Mouse (Mus musculus) forebrain, embryonic 14.5 days (tissue): ENCODE results near the gene Kcnj3. TPM values are rescaled to one million over a fixed set of nuclear protein-coding genes. Genes with fewer than 3 reads are reported as not detected.

ENCODE experiments used
- ATAC-seq: fragments of 200-750 bp; cut with Nextera tagmentation; 2 replicates; pipeline ENCODE4 v1.8.0; 2017; ENCODE audit warnings: mild to moderate bottlenecking, moderate library complexity
- DNase-seq: peaks from one replicate; pipeline ENCODE4 v3.0.0-alpha.2; 2015; ENCODE audit warnings: low spot score
- H3K27ac ChIP-seq: fragments of 300-500 bp; sonication (generic); 2 replicates; pipeline ENCODE4 v1.5.1; 2014; ENCODE audit warnings: low read depth, mild to moderate bottlenecking, control low read depth, low read length, moderate library complexity
- H3K27me3 ChIP-seq: fragments of 300-500 bp; sonication (generic); replicated peaks from 2 replicates; pipeline ENCODE4 v1.6.1; 2014; ENCODE audit warnings: low read length, control low read depth, mixed read lengths; ENCODE audit not compliant: control insufficient read depth, insufficient read depth
- H3K36me3 ChIP-seq: fragments of 300-500 bp; sonication (generic); 2 replicates; pipeline ENCODE4 v1.6.1; 2014; ENCODE audit warnings: low read length, control low read depth; ENCODE audit not compliant: control insufficient read depth, insufficient read depth
- H3K4me1 ChIP-seq: fragments of 300-500 bp; sonication (generic); 2 replicates; pipeline ENCODE4 v1.6.1; 2014; ENCODE audit warnings: antibody characterized with exemption, low read length, control low read depth; ENCODE audit not compliant: control insufficient read depth, insufficient read depth
- H3K4me2 ChIP-seq: fragments of 300-500 bp; sonication (generic); 2 replicates; pipeline ENCODE4 v1.6.1; 2014; ENCODE audit warnings: mild to moderate bottlenecking, control low read depth, low read length
- H3K4me3 ChIP-seq: fragments of 300-500 bp; sonication (generic); 2 replicates; pipeline ENCODE4 v1.5.1; 2014; ENCODE audit warnings: low read depth, low read length, control low read depth
- H3K9ac ChIP-seq: fragments of 300-500 bp; sonication (generic); 2 replicates; pipeline ENCODE4 v1.6.1; 2014; ENCODE audit warnings: mild to moderate bottlenecking, low read length, control low read depth, moderate library complexity
- H3K9me3 ChIP-seq: fragments of 300-500 bp; sonication (generic); replicated peaks from 2 replicates; pipeline ENCODE4 v1.6.1; 2016; ENCODE audit warnings: low read length, control low read depth, mixed read lengths; ENCODE audit not compliant: control insufficient read depth
- WGBS: fragments of 180-500 bp; shearing (Covaris S2); extraction: QIAGEN DNeasy Blood & Tissue Kit; methylation state at CpG from one replicate; pipeline ENCODE4 v1.1.7; 2014; 5-methylcytosine and 5-hydroxymethylcytosine counted together
- polyA plus RNA-seq: library from polyadenylated mRNA; unstranded; fragments of >200 nt; fragmentation: Nextera tagmentation; extraction: Ambion mirVana; gene quantifications from 2 replicates; pipeline ENCODE4 v1.2.1, GENCODE M21; 2014

The Kcnj3 gene
- 4.5 and 6.2 TPM in 2 replicates for polyA plus RNA-seq

GRCm38 (mm10) chr2:55435721-55436260, at the start of gene Kcnj3:
Kcnj3 (plus strand) TSS chr2:55435970.
- ATAC-seq (peak; percentile 88), DNase-seq (peak; percentile 74)
- Histone ChIP-seq H3K9ac (peak within 1 kb of the TSS; percentile 70), H3K4me2 (peak within 1 kb of the TSS; percentile 71), H3K27me3 (no peaks in the 10 kb centered on the region), H3K4me1 (peaks cover 5% of the 10 kb centered on the region; the same call in 1 of the 2 replicates), H3K36me3 (no peaks in the 10 kb centered on the region), H3K9me3 (no peaks in the 10 kb centered on the region), H3K4me3 (peak within 1 kb of the TSS; percentile 47), H3K27ac (no peak within 1 kb of the TSS)
- WGBS: under 1% methylated on average over 20 of the region's 20 CpGs

GRCm38 (mm10) chr2:55390330-55390989, 45.3 kb upstream of the Kcnj3 start:
- Histone ChIP-seq H3K4me1 (no peaks in the 10 kb centered on the region), H3K27me3 (no peaks in the 10 kb centered on the region), H3K9me3 (no peaks in the 10 kb centered on the region), H3K36me3 (no peaks in the 10 kb centered on the region), H3K27ac (no peak overlapping the region), H3K9ac (no peak overlapping the region), H3K4me3 (no peak overlapping the region), H3K4me2 (no peak overlapping the region)
- WGBS: 71% methylated on average over 3 of the region's 3 CpGs
- no peak for DNase-seq
- no peak for ATAC-seq

- ATAC-seq: no peak
- Histone ChIP-seq H3K9me3 (no peaks in the 10 kb centered on the region), H3K27ac (no peak overlapping the region), H3K36me3 (no peaks in the 10 kb centered on the region), H3K27me3 (no peaks in the 10 kb centered on the region), H3K9ac (no peak overlapping the region), H3K4me2 (no peak overlapping the region), H3K4me1 (no peaks in the 10 kb centered on the region), H3K4me3 (no peak overlapping the region)
- 88% methylated on average over 1 of the region's 1 CpGs for WGBS
- no peak for DNase-seq
These were observed 30.5 kb upstream of the Kcnj3 start for GRCm38 (mm10) chr2:55405307-55405706.

GRCm38 (mm10) chr2:55427633-55428032, 8.1 kb upstream of the Kcnj3 start:
- Histone ChIP-seq H3K9me3 (no peaks in the 10 kb centered on the region), H3K4me2 (no peak overlapping the region), H3K27ac (no peak overlapping the region), H3K4me1 (no peaks in the 10 kb centered on the region), H3K4me3 (no peak overlapping the region), H3K27me3 (no peaks in the 10 kb centered on the region), H3K36me3 (no peaks in the 10 kb centered on the region), H3K9ac (no peak overlapping the region)
- no peak for ATAC-seq
- 80% methylated on average over 2 of the region's 2 CpGs for WGBS
- no peak for DNase-seq

- no peaks in the 10 kb centered on the region for H3K27me3 ChIP-seq
- H3K9me3 ChIP-seq: no peaks in the 10 kb centered on the region
- H3K9ac ChIP-seq: no peak overlapping the region
- H3K4me1 ChIP-seq: peaks cover 5% of the 10 kb centered on the region; the same call in 1 of the 2 replicates
- DNase-seq (no peak), ATAC-seq (no peak)
- no peak overlapping the region for H3K4me3 ChIP-seq
- no peak overlapping the region for H3K4me2 ChIP-seq
- H3K27ac ChIP-seq: no peak overlapping the region
- WGBS: 73% methylated on average over 4 of the region's 4 CpGs
- no peaks in the 10 kb centered on the region for H3K36me3 ChIP-seq
These were observed 3.7 kb upstream of the Kcnj3 start for GRCm38 (mm10) chr2:55432104-55432503.

GRCm38 (mm10) chr2:55436261-55437006, 664 bp downstream of the Kcnj3 start:
- DNase-seq: peak; percentile 26
- Histone ChIP-seq H3K4me3 (peak overlapping the region; percentile 47), H3K27ac (no peak overlapping the region), H3K4me2 (peak overlapping the region; percentile 71), H3K4me1 (peaks cover 5% of the 10 kb centered on the region; the same call in 1 of the 2 replicates), H3K27me3 (no peaks in the 10 kb centered on the region), H3K36me3 (no peaks in the 10 kb centered on the region), H3K9me3 (no peaks in the 10 kb centered on the region), H3K9ac (peak overlapping the region; percentile 70)
- 3% methylated on average over 21 of the region's 21 CpGs for WGBS
- ATAC-seq: peak; percentile 56

GRCm38 (mm10) chr2:55437007-55437949, 1.5 kb downstream of the Kcnj3 start:
- Histone ChIP-seq H3K27me3 (no peaks in the 10 kb centered on the region), H3K4me1 (peaks cover 5% of the 10 kb centered on the region; the same call in 1 of the 2 replicates), H3K4me3 (peak overlapping the region; percentile 47), H3K27ac (no peak overlapping the region), H3K36me3 (no peaks in the 10 kb centered on the region), H3K9ac (peak overlapping the region; percentile 70), H3K4me2 (peak overlapping the region; percentile 71), H3K9me3 (no peaks in the 10 kb centered on the region)
- peak; percentile 44 for DNase-seq
- WGBS: under 1% methylated on average over 47 of the region's 51 CpGs
- ATAC-seq: peak; percentile 47

GRCm38 (mm10) chr2:55437977-55438376, 2.2 kb downstream of the Kcnj3 start:
- peak overlapping the region; percentile 71 for H3K4me2 ChIP-seq
- peak; percentile 31 for DNase-seq

More at GRCm38 (mm10) chr2:55437977-55438376, 2.2 kb downstream of the Kcnj3 start:
- Histone ChIP-seq H3K27ac (no peak overlapping the region), H3K36me3 (no peaks in the 10 kb centered on the region), H3K9me3 (no peaks in the 10 kb centered on the region), H3K4me1 (peaks cover 5% of the 10 kb centered on the region; the same call in 1 of the 2 replicates), H3K4me3 (peak overlapping the region; percentile 47), H3K9ac (peak overlapping the region; percentile 70; the same call in 1 of the 2 replicates), H3K27me3 (no peaks in the 10 kb centered on the region)
- 0% methylated on average over 1 of the region's 1 CpGs for WGBS
- ATAC-seq: no peak
